Mouse (Mus musculus) C2C12 (cell line): ENCODE results near the gene Cd2ap. TPM values are rescaled to one million over a fixed set of nuclear protein-coding genes. Genes with fewer than 3 reads are reported as not detected.
"Not testable (repeated sequence)": the region's sequence is repeated elsewhere in the genome, so short reads cannot be mapped to it uniquely, and the experiment has no call there.

ENCODE experiments used
- H3K27me3 ChIP-seq: one replicate; pipeline ENCODE4 v1.6.1; 2011; ENCODE audit not compliant: control insufficient read depth, insufficient read depth, insufficient read length
- H3K36me3 ChIP-seq: one replicate; pipeline ENCODE4 v1.6.1; 2011; ENCODE audit not compliant: control insufficient read depth, insufficient read depth
- H3K4me3 ChIP-seq: one replicate; pipeline ENCODE4 v1.5.1; 2011; ENCODE audit warnings: mild to moderate bottlenecking, control low read depth; ENCODE audit not compliant: poor library complexity, insufficient read depth, severe bottlenecking
- H3K79me2 ChIP-seq: one replicate; pipeline ENCODE4 v1.6.1; 2011; ENCODE audit not compliant: control insufficient read depth, insufficient read depth
- H3K79me3 ChIP-seq: one replicate; pipeline ENCODE4 v1.6.1; 2011; ENCODE audit warnings: low read depth, control low read depth
- H3ac ChIP-seq: one replicate; pipeline ENCODE3; 2011; ENCODE audit warnings: low read depth; ENCODE audit not compliant: control insufficient read depth, insufficient read length
- CEBPB ChIP-seq: IDR thresholded peaks from one replicate; pipeline ENCODE4 v1.6.1; 2011; ENCODE audit warnings: low read depth, mild to moderate bottlenecking, control low read depth, moderate library complexity
- CTCF ChIP-seq: IDR thresholded peaks from one replicate; pipeline ENCODE4 v1.5.1; 2011; ENCODE audit not compliant: control insufficient read depth, insufficient read depth, insufficient read length
- FOSL1 ChIP-seq: IDR thresholded peaks from one replicate; pipeline ENCODE4 v1.8.0; 2011; ENCODE audit warnings: mild to moderate bottlenecking, low read length; ENCODE audit not compliant: poor library complexity, insufficient read depth, severe bottlenecking
- MAX ChIP-seq: IDR thresholded peaks from one replicate; pipeline ENCODE4 v1.6.1; 2011; ENCODE audit warnings: mild to moderate bottlenecking, control low read depth
- MYOD1 ChIP-seq: IDR thresholded peaks from one replicate; pipeline ENCODE4 v1.6.1; 2011; ENCODE audit warnings: low read depth; ENCODE audit not compliant: control insufficient read depth, insufficient read length
- MYOG ChIP-seq: IDR thresholded peaks from one replicate; pipeline ENCODE4 v1.6.1; 2011; ENCODE audit not compliant: control insufficient read depth, insufficient read length; ENCODE audit errors: extremely low read depth
- USF1 ChIP-seq: IDR thresholded peaks from one replicate; pipeline ENCODE4 v1.6.1; 2011; ENCODE audit warnings: low read depth, mild to moderate bottlenecking, control low read depth, moderate library complexity
- polyA plus RNA-seq: library from polyadenylated mRNA; unstranded; fragments of >200 nt; fragmentation: generic; extraction: Trizol; gene quantifications from one replicate; pipeline ENCODE4 v1.2.1, GENCODE M21; 2012; ENCODE audit warnings: missing spikeins

The Cd2ap gene
- polyA plus RNA-seq, 1 experiment, result 3.6 TPM

- Histone ChIP-seq H3K27me3 (no peaks in the 10 kb centered on the region), H3K79me3 (no peaks in the 10 kb centered on the region), H3K36me3 (no peaks in the 10 kb centered on the region), H3K4me3 (no peak overlapping the region), H3K79me2 (no peaks in the 10 kb centered on the region), H3ac (no peak overlapping the region)
- no peak for TF ChIP-seq CTCF
- no peak for TF ChIP-seq CEBPB
- no peak for TF ChIP-seq MAX
- TF ChIP-seq USF1, result no peak
- no peak for TF ChIP-seq FOSL1
- TF ChIP-seq MYOG, result no peak
- no peak for TF ChIP-seq MYOD1
Observed at GRCm38 (mm10) chr17:42909376-42909775, 32.9 kb upstream of the Cd2ap start.

DNA sequence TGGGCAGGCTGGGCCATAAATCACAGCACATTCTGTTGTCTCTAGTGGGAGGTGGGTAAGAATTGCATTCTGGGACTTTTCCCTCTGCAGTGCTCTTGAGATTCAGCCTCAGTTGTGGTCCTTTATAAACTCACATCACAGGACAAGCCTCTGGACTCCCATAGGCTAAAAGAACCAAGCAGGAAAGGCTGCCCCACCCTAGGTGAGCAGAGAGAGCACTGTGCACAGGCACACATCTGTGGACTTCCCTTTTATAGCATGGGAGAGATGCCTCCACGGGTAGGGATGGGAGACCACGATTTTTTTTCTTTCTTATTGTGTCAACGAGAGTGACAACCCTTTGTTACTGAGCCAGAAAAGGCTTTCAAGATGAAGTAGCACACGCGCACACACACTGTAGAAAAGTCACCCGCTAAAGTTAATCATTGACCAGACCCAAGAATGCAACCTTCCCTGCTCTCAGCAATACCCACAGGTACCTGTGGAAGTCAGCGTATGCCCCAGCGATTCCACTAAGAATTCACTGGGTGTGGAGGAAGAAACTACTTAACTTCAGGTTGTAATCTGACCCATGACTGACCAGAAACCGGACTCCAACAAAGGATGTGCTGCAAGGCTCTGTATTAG lies 32.4 kb upstream of the Cd2ap start:
- no peaks in the 10 kb centered on the region for H3K79me3 ChIP-seq
- no peak for TF ChIP-seq USF1
- TF ChIP-seq MYOG, result no peak
- no peak for TF ChIP-seq FOSL1
- no peak for TF ChIP-seq MYOD1
- TF ChIP-seq MAX, result no peak
- H3K36me3 ChIP-seq, result no peaks in the 10 kb centered on the region
- no peak overlapping the region for H3K4me3 ChIP-seq
- H3K27me3 ChIP-seq, result no peaks in the 10 kb centered on the region
- H3ac ChIP-seq, result no peak overlapping the region
- H3K79me2 ChIP-seq, result no peaks in the 10 kb centered on the region

DNA sequence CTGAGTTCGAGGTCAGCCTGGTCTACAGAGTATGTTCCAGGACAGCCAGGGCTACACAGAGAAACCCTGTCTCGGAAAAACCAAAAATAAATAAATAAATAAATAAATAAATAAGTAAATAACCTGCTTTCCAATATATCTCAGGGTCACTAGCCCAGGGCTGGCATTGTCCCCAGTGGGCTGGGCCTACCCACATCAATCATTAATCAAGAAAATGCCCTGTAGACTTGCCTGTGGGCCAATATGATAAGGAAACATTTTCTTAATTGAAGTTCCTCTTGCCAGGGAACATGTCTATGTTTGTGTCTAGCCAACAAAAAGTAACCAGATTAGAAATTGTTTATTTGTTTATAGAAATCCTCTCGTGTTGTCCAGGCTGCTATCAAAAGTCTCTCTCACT lies 31.7 kb upstream of the Cd2ap start:
- TF ChIP-seq USF1, result no peak
- no peak for TF ChIP-seq MYOG
- no peak for TF ChIP-seq MAX
- no peak for TF ChIP-seq CEBPB
- TF ChIP-seq MYOD1, result no peak
- TF ChIP-seq CTCF, result no peak
- TF ChIP-seq FOSL1, result no peak
- no peaks in the 10 kb centered on the region for H3K36me3 ChIP-seq
- H3K4me3 ChIP-seq, result no peak overlapping the region
- no peaks in the 10 kb centered on the region for H3K79me3 ChIP-seq
- H3K27me3 ChIP-seq, result no peaks in the 10 kb centered on the region
- no peaks in the 10 kb centered on the region for H3K79me2 ChIP-seq
- H3ac ChIP-seq, result no peak overlapping the region

- H3K4me3 ChIP-seq, H3K79me3 ChIP-seq, H3K36me3 ChIP-seq, H3ac ChIP-seq, H3K27me3 ChIP-seq, H3K79me2 ChIP-seq: not testable (repeated sequence)
Observed at GRCm38 (mm10) chr17:42906456-42906855, 30.0 kb upstream of the Cd2ap start.

- H3ac ChIP-seq, result no peak overlapping the region
- H3K36me3 ChIP-seq, result no peaks in the 10 kb centered on the region
- no peaks in the 10 kb centered on the region for H3K79me3 ChIP-seq
- no peaks in the 10 kb centered on the region for H3K79me2 ChIP-seq
- no peaks in the 10 kb centered on the region for H3K27me3 ChIP-seq
- TF ChIP-seq MYOG (no peak), MAX (no peak), FOSL1 (no peak), CTCF (no peak), CEBPB (no peak), MYOD1 (no peak), USF1 (no peak)
- H3K4me3 ChIP-seq, result no peak overlapping the region
Observed at GRCm38 (mm10) chr17:42905919-42906318, 29.5 kb upstream of the Cd2ap start.

DNA sequence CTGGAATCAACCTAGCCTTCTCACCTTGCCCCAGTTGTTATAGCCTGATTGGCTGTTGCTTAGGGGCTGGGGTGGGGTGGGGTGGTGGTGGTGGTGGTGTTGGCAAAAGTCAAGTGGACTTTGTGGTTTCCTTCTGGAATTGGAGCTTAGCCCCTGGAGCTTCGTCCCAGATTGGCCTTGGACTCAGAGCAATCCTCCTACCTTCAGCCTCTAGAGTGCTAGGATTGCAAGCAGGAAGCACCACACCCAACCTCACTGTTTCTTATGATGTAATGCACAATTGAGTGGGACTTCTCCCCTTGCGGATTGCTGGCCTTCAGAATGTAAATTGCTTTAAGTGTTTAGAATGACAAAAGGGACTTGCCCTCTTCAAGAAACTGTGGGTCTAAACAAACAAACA lies 24.3 kb upstream of the Cd2ap start:
- no peaks in the 10 kb centered on the region for H3K79me3 ChIP-seq

More for the DNA sequence above, 24.3 kb upstream of the Cd2ap start:
- no peaks in the 10 kb centered on the region for H3K79me2 ChIP-seq
- H3K4me3 ChIP-seq, result no peak overlapping the region
- H3ac ChIP-seq, result no peak overlapping the region
- H3K27me3 ChIP-seq, result no peaks in the 10 kb centered on the region
- TF ChIP-seq MAX (no peak), USF1 (no peak), CEBPB (no peak), FOSL1 (no peak), CTCF (no peak), MYOD1 (no peak), MYOG (no peak)
- H3K36me3 ChIP-seq, result no peaks in the 10 kb centered on the region
